Mouse (Mus musculus) gastrocnemius, adult 18-20 months (tissue): ENCODE measurements around the gene Pxk. TPM values are rescaled to one million over a fixed set of nuclear protein-coding genes. Genes with fewer than 3 reads are reported as not detected.

Source experiments
- DNase-seq: peaks from one replicate; pipeline ENCODE4 v3.0.0; 2021; ENCODE audit warnings: low spot score
- total RNA-seq, 2 experiments: library from RNA; stranded (reverse); gene quantifications; 2 replicates each; pipeline ENCODE4 v1.2.3; 2021

Pxk gene
- total RNA-seq, 2 experiments from 2014 or later, result 12.7 to 14.0 TPM

- no peak for DNase-seq
Observed at GRCm38 (mm10) chr14:8145594-8146558, 47.9 kb downstream of the Pxk start.

- DNase-seq, result no peak
Observed at GRCm38 (mm10) chr14:8146611-8147223, 48.7 kb downstream of the Pxk start.

DNA sequence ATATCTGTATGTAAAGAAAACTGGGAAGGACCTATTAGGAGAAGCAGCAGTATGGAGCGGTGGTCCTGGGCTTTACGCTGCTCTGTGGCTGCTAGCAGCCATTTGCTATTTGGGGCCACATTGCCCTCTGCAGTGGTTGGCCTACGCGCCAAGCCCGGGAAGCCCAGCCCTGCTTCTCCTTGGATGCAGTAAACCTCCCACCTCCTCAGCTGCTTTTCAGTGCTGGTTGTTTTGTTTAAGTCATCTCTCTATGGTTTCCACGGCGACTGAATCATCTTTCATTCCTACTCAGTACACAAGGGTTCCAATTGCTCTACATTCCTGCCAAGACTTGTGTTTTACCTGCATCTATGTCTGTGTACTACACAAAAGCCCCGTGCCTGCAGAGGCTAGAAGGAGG, 50.8 kb downstream of the Pxk start:
- DNase-seq, result no peak

DNA sequence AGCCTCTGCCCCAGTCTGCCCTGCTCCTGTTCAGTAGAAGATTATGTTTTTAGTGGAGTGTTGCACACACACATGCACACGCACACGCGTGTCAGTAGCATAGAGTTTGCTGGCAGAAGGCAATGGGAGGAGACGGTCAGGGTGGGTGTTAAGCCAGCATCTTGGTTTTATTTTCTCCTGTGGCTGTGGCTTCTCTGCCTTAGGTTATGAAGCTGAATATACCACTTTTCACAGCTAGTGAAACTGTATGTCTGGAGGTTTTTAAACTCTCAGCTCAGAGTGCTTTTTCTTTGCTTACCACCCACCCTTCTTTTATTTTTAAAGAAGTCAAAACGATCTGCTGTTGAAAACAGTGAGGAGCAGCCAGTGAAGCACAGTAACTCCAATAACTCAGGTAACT, 53.7 kb downstream of the Pxk start:
- no peak for DNase-seq

GRCm38 (mm10) chr14:8154072-8154471, 56.1 kb downstream of the Pxk start:
- no peak for DNase-seq

DNA sequence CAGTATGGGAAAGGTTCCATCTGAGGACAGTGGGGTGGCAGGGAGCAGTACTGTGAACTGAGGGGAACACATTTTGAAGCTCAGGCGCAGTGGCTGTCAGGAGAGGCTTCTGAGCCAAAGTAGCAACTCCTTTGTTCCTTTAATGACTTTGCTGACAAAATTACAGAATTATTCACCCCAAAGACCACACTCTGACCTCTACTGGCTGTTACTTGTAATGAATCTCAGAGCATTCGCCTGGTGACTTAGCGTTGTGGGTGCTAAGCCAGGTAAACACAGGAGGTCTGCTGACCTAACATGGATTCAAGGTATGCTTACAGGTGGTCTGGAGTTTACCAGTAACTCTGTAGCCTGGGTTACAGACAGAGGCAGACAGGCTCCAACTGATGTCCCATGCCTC, 58.9 kb downstream of the Pxk start:
- DNase-seq, result no peak

DNA sequence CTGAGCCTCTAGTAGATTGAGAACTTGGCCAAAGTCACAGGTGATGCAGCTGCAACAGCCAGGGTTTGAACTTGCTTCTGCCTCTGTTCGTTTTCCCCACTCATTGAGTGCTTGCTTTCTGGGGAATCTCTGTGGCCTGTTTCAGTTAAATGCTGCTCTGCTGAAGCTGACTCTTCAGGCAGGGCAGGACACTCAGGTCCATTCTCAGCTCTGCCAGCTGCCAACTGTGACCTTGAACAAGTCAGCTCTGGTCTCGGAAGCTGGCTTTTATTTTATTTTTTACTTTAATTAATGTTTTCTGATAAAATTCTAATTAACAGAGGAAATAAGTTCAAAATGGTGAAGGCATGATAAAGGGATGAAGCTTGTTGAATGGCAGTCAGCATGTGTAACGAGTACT, 60.7 kb downstream of the Pxk start:
- DNase-seq, result no peak

DNA sequence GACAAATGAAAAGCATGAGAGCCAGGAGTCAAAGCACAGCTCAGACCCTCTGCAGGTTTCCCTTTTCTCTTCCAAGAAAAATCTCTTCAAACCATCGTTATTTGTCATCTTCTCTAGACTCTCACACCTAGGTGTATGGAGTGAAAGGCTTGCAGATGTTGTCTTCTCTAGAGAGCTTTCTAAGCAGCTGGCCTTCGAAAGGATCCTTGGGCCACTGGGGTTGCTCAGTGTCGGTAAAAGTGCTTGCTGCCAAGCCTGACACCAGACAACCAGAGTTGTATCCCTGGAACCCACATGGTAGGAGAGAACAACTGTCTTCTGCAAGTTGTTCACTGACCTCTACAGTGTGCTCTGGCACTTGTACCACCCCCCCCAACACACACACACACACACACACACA, 61.1 kb downstream of the Pxk start:
- no peak for DNase-seq

- DNase-seq, result peak; percentile 21
Observed at GRCm38 (mm10) chr14:8161777-8162176, 63.8 kb downstream of the Pxk start.

DNA sequence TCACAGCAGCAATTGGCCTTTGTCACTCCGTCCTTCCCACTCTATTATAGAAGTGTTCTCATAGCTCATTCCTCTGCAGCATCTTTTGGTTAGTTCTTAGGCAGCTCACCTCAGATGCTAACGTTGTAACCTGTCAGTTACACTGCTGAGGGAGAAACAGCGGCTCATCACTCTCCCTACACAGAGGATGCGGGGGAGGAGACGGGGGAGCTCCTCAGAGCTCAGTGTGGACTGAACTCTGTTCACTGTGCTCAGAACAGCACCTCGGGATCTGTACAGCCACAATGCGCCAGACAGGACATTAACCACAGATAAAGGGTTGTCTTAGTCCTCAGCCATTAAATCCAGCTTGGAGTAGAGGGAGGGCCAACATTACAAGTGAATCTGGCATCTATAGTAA, 66.5 kb downstream of the Pxk start:
- DNase-seq, result no peak

- DNase-seq, result peak; percentile 99
Observed at GRCm38 (mm10) chr14:8172507-8173410, 74.7 kb downstream of the Pxk start, which contains the start of gene Pdhb. TSS of gene Pdhb (minus strand) at chr14:8173025.

DNA sequence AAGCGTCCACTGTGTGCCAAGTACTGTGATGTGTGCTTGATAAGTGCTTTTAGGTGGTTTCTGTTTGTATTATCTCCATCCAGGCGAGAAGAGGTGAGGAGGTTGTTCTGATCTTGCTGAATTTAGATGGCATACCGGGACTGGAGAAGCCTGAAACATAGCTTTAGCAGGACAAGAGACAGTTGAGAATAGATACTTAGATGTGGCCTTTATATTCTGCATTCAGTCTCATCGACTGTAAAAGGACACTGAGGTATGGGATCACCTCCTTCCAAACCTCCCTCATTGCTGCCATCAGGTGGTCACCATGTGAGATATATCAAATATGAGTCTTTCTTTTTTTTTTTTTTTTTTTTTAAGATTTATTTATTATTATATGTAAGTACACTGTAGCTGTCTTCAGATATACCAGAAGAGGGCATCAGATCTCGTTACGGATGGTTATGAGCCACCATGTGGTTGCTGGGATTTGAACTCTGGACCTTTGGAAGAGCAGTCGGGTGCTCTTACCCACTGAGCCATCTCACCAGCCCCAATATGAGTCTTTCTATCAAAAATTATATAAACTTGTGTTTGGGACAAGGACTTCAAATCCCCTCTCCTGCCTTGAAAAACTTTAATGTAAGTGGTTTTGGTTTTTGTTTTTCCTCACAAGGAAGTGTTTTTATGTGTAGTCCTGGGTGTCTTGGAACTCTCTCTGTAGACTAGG, 75.7 kb downstream of the Pxk start:
- peak; percentile 31 for DNase-seq

DNA sequence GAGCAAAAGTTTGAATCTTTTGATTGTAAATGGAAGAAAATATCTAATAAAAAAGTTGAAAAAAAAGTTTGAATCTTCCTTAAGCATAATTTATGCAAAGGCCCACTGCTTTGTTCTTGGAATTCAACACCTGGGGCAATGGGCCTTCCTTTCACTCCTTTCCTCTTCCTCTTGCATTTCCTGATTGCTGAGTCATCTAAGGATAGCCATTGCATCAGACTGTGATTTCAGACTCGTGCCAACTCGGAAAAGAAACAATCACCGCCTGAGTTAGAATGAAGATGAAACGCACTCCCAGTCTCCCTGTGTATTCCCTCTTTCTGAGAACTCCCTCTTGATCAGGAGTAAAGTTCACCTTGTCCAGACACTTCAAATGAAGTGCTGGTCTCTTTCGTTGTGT, 76.6 kb downstream of the Pxk start:
- no peak for DNase-seq

DNA sequence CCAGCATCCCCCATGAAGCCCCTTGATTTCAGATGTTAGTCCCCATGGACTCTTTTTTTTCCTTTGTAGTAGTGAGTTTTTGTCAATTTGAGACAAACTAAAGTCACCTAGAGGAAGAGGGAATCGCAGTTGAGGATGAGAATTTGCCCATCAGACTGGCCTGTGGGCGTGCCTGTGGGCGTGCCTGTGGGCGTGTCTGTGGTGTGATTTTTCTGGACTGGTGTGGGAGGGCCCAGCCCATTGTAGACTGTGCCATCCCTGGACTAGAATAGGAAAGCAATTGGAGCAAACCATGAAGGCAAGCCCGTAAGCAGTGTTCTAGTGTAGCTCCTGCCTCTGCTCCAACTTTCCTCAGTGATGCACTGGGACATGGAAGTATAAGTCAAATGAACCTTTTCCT, 78.2 kb downstream of the Pxk start:
- DNase-seq, result no peak

DNA sequence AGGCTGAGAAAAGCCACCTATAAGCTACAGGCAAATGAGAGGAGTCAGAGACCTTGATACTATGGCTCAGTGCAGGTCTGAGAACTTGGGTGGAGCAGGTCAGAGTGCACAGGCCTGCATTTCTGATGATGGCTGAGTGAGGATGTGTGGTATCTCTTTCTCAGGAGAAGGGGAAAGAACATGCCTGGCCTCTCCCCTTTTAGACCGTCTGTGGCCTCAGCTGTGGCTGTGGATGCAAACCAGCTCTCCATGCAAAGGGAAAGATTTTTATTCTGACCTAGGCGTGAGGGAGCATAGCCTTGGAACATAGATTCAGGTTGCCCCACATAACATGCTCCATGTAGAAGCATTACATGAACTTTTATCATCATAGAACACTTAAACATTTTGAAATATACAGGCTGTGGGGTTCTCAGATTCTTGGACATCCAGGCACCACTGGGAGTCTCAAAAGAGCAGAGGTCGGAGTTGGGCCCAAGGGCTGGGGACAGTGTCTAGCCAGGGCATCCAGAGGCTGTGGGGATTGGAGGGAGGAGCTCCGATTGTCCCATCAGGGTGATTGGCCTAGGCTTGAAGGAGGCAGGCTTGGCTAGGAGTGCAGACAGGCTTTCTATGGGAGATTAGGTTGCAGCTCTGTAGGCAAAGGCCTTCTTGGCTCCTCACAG, 82.5 kb downstream of the Pxk start:
- DNase-seq, result no peak

GRCm38 (mm10) chr14:8183330-8183729, 85.3 kb downstream of the Pxk start:
- DNase-seq, result no peak

DNA sequence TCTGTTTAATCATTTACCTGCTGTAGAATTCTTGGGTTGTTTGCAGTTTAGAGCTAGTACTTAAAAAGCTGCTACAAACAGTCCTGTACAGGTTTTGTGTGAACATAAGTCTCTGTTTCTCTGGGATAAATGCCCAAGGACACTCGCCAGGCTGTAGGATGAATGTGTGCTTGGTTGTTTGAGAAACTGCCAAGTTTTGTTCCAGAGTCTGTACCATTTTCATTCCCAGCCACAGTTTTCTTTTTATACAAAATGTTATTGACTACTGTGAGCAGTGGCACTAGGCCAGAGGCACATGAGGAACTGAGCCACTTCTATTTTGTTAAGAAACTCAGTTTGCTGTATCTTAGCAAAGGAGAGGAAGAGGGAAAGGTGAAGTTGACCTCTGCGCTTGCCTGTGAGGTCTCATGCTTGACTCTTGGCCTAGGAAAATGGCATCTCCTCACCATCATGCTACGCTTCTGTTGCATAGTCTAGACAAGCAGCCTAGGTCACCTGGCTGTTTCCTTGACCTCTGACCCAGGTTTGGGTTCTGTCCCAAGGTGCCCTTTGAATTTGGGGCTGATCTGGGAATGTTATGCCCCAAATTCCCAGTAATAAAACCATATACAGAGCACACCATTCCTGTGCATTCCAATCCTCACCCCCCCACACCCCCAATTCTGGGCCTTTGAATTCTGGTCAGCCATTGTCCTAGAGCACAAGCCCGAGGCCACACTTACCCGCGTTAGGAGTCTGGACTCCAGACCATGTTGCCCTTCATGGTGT, 88.5 kb downstream of the Pxk start:
- no peak for DNase-seq

GRCm38 (mm10) chr14:8190556-8190955, 92.5 kb downstream of the Pxk start:
- DNase-seq, result no peak

GRCm38 (mm10) chr14:8191331-8191965, 93.4 kb downstream of the Pxk start:
- DNase-seq, result no peak
